Mouse (Mus musculus) embryonic facial prominence, embryonic 10.5 days (tissue): ENCODE results near the gene 4930572O03Rik. TPM values are rescaled to one million over a fixed set of nuclear protein-coding genes. Genes with fewer than 3 reads are reported as not detected.
"Not testable (repeated sequence)": the region's sequence is repeated elsewhere in the genome, so short reads cannot be mapped to it uniquely, and the experiment has no call there.

Source experiments
- DNase-seq: peaks from one replicate; pipeline ENCODE4 v3.0.0-alpha.2; 2017; ENCODE audit warnings: low spot score
- H3K27ac ChIP-seq: fragments of 300-500 bp; sonication (generic); replicated peaks from 2 replicates; pipeline ENCODE4 v1.5.1; 2016; ENCODE audit warnings: mild to moderate bottlenecking
- H3K27me3 ChIP-seq: fragments of 300-500 bp; sonication (generic); replicated peaks from 2 replicates; pipeline ENCODE4 v1.6.1; 2016; ENCODE audit warnings: low read depth, mild to moderate bottlenecking; ENCODE audit not compliant: poor library complexity, severe bottlenecking
- H3K36me3 ChIP-seq: fragments of 300-500 bp; sonication (generic); replicated peaks from 2 replicates; pipeline ENCODE4 v1.6.1; 2016; ENCODE audit warnings: mild to moderate bottlenecking, moderate library complexity
- H3K4me1 ChIP-seq: fragments of 300-500 bp; sonication (generic); 2 replicates; pipeline ENCODE4 v1.6.1; 2016
- H3K4me3 ChIP-seq: fragments of 300-500 bp; sonication (generic); 2 replicates; pipeline ENCODE4 v1.5.1; 2016; ENCODE audit warnings: mild to moderate bottlenecking, moderate library complexity
- H3K9me3 ChIP-seq: fragments of 300-500 bp; sonication (generic); 2 replicates; pipeline ENCODE4 v1.6.1; 2016; ENCODE audit warnings: mild to moderate bottlenecking
- WGBS: fragments of 180-500 bp; shearing (Covaris S2); methylation state at CpG from one replicate; pipeline ENCODE4 v1.1.7; 2016; 5-methylcytosine and 5-hydroxymethylcytosine counted together
- polyA plus RNA-seq: library from polyadenylated mRNA; unstranded; fragments of >200 nt; fragmentation: Nextera tagmentation; extraction: Ambion mirVana; gene quantifications from 2 replicates; pipeline ENCODE4 v1.2.1, GENCODE M21; 2016

The 4930572O03Rik gene
- polyA plus RNA-seq, 1 experiment from 2014 or later: not detected

DNA sequence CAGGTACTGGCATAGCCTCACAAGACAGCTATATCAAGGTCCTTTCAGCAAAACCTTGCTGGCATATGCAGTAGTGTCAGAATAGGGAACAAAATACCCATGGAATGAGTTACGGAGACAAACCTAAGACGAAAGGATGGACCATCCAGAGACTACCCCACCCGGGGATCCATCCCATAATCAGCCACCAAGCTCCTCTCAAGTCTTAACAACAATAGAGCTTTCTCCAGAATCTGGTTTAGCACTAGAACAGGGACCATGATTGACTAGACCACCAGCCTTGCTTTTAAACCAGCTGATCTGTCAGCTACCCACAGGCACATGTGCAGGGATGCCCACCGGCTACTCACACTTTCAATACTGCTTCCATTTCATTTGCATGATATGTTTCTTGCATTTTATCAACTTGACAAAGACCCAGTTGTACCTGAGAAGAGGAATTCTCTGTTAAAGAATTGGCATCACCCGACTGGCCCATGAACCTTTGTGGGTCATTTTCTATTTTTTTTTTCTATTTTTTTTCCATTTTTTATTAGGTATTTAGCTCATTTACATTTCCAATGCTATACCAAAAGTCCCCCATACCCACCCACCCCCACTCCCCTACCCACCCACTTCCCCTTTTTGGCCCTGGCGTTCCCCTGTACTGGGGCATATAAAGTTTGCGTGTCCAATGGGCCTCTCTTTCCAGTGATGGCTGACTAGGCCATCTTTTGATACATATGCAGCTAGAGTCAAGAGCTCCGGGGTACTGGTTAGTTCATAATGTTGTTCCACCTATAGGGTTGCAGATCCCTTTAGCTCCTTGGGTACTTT lies 17.8 kb upstream of the 4930572O03Rik start:
- not testable (repeated sequence) for H3K4me3 ChIP-seq, H3K27ac ChIP-seq, H3K4me1 ChIP-seq, H3K27me3 ChIP-seq, H3K36me3 ChIP-seq, DNase-seq
- peaks cover 30% of the 10 kb centered on the region for H3K9me3 ChIP-seq
- WGBS: 91% methylated on average over 5 of the region's 8 CpGs

DNA sequence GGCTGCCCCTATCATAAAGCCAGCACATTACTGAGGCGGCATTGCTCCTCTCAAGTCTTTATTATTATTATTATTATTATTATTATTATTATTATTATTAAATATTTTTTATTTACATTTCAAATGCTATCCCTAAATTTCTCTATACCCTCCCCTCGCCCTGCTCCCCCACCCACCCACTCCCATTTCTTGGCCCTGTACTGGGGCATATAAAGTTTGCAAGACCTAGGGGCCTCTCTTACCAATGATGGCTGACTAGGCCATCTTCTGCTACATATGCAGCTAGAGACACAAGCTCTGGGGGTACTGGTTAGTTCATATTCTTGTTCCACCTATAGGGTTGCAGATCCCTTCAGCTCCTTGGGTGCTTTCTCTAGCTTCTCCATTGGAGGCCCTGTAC lies 17.1 kb upstream of the 4930572O03Rik start:
- H3K36me3 ChIP-seq, DNase-seq, H3K27me3 ChIP-seq, H3K27ac ChIP-seq, H3K4me3 ChIP-seq, H3K4me1 ChIP-seq: not testable (repeated sequence)
- peaks cover 27% of the 10 kb centered on the region for H3K9me3 ChIP-seq
- whole genome bisulfite sequencing: 82% methylated on average over 2 of the region's 2 CpGs

- not testable (repeated sequence) for DNase-seq, H3K4me3 ChIP-seq, H3K27me3 ChIP-seq, H3K36me3 ChIP-seq, H3K27ac ChIP-seq, H3K4me1 ChIP-seq
- peaks cover 20% of the 10 kb centered on the region for H3K9me3 ChIP-seq
- 91% methylated on average over 18 of the region's 18 CpGs for WGBS
These were observed 13.9 kb upstream of the 4930572O03Rik start for GRCm38 (mm10) chr5:15670789-15671188.

DNA sequence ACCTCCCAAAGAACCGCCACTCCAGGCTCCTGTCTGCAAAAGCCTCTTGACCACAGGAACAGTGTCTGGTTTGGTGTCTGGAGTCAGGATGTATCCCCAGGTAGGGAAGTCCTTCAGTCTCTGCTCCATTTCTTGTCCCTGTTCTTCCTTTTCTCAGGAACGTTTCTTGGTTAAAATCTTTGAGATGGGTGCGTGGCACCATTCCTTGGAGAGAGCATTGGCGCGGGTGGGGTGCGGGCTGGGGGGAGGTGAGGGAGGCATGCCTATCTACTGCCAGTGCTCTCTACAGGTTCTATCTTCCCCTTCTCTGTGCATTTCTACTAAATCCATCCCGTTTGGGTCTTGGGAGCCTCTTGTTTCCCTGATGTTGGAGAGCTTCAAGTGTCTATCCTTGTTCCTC lies 7.0 kb upstream of the 4930572O03Rik start:
- not testable (repeated sequence) for H3K4me3 ChIP-seq, H3K27me3 ChIP-seq, H3K36me3 ChIP-seq, H3K4me1 ChIP-seq, H3K9me3 ChIP-seq, DNase-seq, H3K27ac ChIP-seq
- WGBS: 74% methylated on average over 7 of the region's 7 CpGs

- H3K9me3 ChIP-seq, H3K27me3 ChIP-seq, DNase-seq, H3K36me3 ChIP-seq, H3K27ac ChIP-seq, H3K4me3 ChIP-seq, H3K4me1 ChIP-seq: not testable (repeated sequence)
- WGBS: 78% methylated on average over 2 of the region's 2 CpGs
These were observed 4.5 kb downstream of the 4930572O03Rik start for GRCm38 (mm10) chr5:15652334-15652733.

- H3K36me3 ChIP-seq: not testable (repeated sequence)
These were observed 11.2 kb downstream of the 4930572O03Rik start for GRCm38 (mm10) chr5:15645707-15646106.

GRCm38 (mm10) chr5:15637637-15638036 lies 19.2 kb downstream of the 4930572O03Rik start:
- H3K9me3 ChIP-seq: peaks cover 16% of the 10 kb centered on the region
- WGBS: 63% methylated on average over 2 of the region's 2 CpGs
- not testable (repeated sequence) for DNase-seq, H3K27ac ChIP-seq, H3K4me3 ChIP-seq, H3K27me3 ChIP-seq, H3K4me1 ChIP-seq, H3K36me3 ChIP-seq

More at GRCm38 (mm10) chr5:15645707-15646106, 11.2 kb downstream of the 4930572O03Rik start:
- H3K27me3 ChIP-seq, H3K4me1 ChIP-seq, H3K27ac ChIP-seq, H3K4me3 ChIP-seq, H3K9me3 ChIP-seq, DNase-seq: not testable (repeated sequence)
- 32% methylated on average over 6 of the region's 6 CpGs for WGBS

GRCm38 (mm10) chr5:15630068-15630467 lies 26.8 kb downstream of the 4930572O03Rik start:
- H3K9me3 ChIP-seq: peaks cover 18% of the 10 kb centered on the region
- not testable (repeated sequence) for H3K36me3 ChIP-seq, H3K4me1 ChIP-seq, H3K27ac ChIP-seq, DNase-seq, H3K4me3 ChIP-seq, H3K27me3 ChIP-seq
- WGBS: 31% methylated on average over 5 of the region's 5 CpGs

DNA sequence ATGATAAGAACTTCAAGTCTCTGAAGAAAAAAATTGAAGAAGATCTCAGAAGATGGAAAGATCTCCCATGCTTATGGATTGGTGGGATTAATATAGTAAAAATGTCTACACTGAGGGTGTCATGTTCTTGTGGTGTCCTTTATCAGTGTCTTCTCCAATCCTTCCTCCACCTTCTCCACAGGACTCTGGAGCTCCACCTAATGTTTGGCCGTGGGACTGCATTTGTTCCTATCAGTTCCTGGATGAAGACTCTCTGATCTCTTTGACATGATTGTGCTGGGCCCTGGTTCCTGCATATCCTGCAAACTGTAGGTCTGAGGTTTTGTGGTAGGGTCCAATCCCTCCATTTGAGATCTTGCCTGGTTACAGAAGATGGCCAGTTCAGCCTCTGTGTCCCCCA lies 28.7 kb downstream of the 4930572O03Rik start:
- H3K4me3 ChIP-seq, DNase-seq, H3K36me3 ChIP-seq, H3K4me1 ChIP-seq, H3K27me3 ChIP-seq, H3K27ac ChIP-seq: not testable (repeated sequence)
- peaks cover 14% of the 10 kb centered on the region for H3K9me3 ChIP-seq
- 29% methylated on average over 1 of the region's 1 CpGs for WGBS

GRCm38 (mm10) chr5:15618764-15619163 lies 38.1 kb downstream of the 4930572O03Rik start, which contains the start of gene Speer4d:
Gene Speer4d (plus strand): TSS chr5:15619064.
- peaks cover 20% of the 10 kb centered on the region for H3K9me3 ChIP-seq
- H3K4me1 ChIP-seq, DNase-seq, H3K36me3 ChIP-seq, H3K27me3 ChIP-seq, H3K27ac ChIP-seq, H3K4me3 ChIP-seq: not testable (repeated sequence)
- 73% methylated on average over 1 of the region's 1 CpGs for WGBS

DNA sequence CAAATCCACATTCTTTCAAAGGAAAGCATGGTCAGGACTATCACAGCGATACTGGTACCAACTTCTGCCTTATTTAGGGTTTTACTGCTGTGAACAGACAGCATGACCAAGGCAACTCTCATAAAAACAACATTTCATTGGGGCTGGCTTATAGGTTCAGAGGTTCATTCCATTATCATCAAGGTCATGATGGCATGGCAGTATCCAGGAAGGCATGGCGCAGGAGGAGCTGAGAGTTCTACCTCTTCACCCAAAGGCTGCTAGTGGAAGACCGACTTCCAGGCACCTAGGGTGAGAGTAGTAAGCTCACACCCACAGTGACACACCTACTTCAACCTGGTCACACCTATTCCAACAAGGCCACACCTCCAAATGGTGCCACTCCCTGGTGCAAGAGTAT lies 40.7 kb downstream of the 4930572O03Rik start:
- WGBS: 82% methylated on average over 3 of the region's 3 CpGs
- DNase-seq, H3K36me3 ChIP-seq, H3K27ac ChIP-seq, H3K4me1 ChIP-seq, H3K4me3 ChIP-seq, H3K27me3 ChIP-seq: not testable (repeated sequence)
- H3K9me3 ChIP-seq: peaks cover 24% of the 10 kb centered on the region

DNA sequence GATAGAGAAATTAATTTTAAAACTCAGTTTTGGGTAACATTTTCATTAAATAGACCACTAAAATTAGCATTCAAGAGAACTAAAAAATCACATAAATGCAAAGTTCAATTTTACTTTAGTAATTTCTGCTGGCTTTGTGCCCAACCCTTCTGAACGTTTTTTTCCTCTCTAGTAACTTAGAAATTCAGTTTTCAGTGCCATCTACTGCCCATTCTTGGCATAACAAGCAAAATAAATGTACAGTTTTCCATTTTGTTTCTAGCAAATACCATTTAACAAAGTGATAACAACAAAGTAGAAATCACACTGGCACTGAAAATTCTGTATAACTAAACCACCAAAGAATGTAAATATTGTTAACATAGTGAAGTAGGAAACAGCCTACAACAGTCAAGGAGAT lies 46.2 kb downstream of the 4930572O03Rik start:
- H3K9me3 ChIP-seq: peaks cover 22% of the 10 kb centered on the region
- 11% methylated on average over 1 of the region's 1 CpGs for WGBS
- not testable (repeated sequence) for H3K27me3 ChIP-seq, DNase-seq, H3K4me3 ChIP-seq, H3K4me1 ChIP-seq, H3K27ac ChIP-seq, H3K36me3 ChIP-seq

DNA sequence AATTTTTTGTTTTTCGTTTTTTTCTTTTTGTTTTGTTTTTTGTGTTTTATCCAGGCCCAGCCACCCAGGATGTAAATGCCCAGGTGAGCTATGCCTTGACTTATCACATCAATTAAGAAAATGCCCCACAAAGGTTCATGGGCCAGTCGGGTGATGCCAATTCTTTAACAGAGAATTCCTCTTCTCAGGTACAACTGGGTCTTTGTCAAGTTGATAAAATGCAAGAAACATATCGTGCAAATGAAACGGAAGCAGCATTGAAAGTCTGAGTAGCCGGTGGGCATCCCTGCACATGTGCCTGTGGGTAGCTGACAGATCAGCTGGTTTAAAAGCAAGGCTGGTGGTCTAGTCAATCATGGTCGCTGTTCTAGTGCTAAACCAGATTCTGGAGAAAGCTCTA lies 50.2 kb downstream of the 4930572O03Rik start:
- H3K4me3 ChIP-seq, H3K27me3 ChIP-seq, H3K4me1 ChIP-seq, H3K27ac ChIP-seq, H3K36me3 ChIP-seq, DNase-seq: not testable (repeated sequence)
- H3K9me3 ChIP-seq: peaks cover 33% of the 10 kb centered on the region
- WGBS: 72% methylated on average over 6 of the region's 6 CpGs
